Mouse (Mus musculus): ENCODE data around the gene Tcn2. TPM values are rescaled to one million over a fixed set of nuclear protein-coding genes. Genes with fewer than 3 reads are reported as not detected.
"Not testable (repeated sequence)": the region's sequence is repeated elsewhere in the genome, so short reads cannot be mapped to it uniquely, and the experiment has no call there.

The Tcn2 gene
- polyA plus RNA-seq, 1 experiment, result 28.0 TPM

- TF ChIP-seq POLR2A (IDR thresholded peaks at IDR 0.05; ENCODE audit: borderline replicate concordance, insufficient read depth, low read length), result no peak
- no peak for TF ChIP-seq CTCF (IDR thresholded peaks at IDR 0.05; ENCODE audit: borderline replicate concordance, insufficient read depth, low read depth, low read length)
- WGBS, result 12% methylated on average over 11 of the region's 11 CpGs
- Histone ChIP-seq H3K4me3 (replicated peaks; ENCODE audit: insufficient read depth, low read depth, low read length) (peak overlapping the region; percentile 68), H3K4me1 (ENCODE audit: control insufficient read depth, insufficient read depth, low read length) (no peaks in the 10 kb centered on the region; the same call in 1 of the 2 replicates), H3K27me3 (ENCODE audit: control insufficient read depth, insufficient read depth, low read length) (no peaks in the 10 kb centered on the region; the same call in 1 of the 2 replicates), H3K27ac (ENCODE audit: insufficient read depth, low read length) (no peak overlapping the region)
- DNase-seq, result no peak
Measured at GRCm38 (mm10) chr11:3964416-3965172, 32.6 kb upstream of the Tcn2 start.

GRCm38 (mm10) chr11:3963610-3964415 lies 31.9 kb upstream of the Tcn2 start, which contains the start of gene Pes1:
TSS of gene Pes1 (plus strand) at chr11:3963975.
- no peaks in the 10 kb centered on the region; the same call in 1 of the 2 replicates for H3K4me1 ChIP-seq (ENCODE audit: control insufficient read depth, insufficient read depth, low read length)
- DNase-seq, result peak; percentile 84 to 87
- H3K4me3 ChIP-seq (replicated peaks; ENCODE audit: insufficient read depth, low read depth, low read length), result peak within 1 kb of the TSS; percentile 68
- no peak for TF ChIP-seq CTCF (IDR thresholded peaks at IDR 0.05; ENCODE audit: borderline replicate concordance, insufficient read depth, low read depth, low read length)
- TF ChIP-seq POLR2A (IDR thresholded peaks at IDR 0.05; ENCODE audit: borderline replicate concordance, insufficient read depth, low read length), result peak; percentile 34; the same call in 1 of the 2 replicates
- peak within 1 kb of the TSS; percentile 14; the same call in 1 of the 2 replicates for H3K27ac ChIP-seq (ENCODE audit: insufficient read depth, low read length)
- no peaks in the 10 kb centered on the region for H3K27me3 ChIP-seq (ENCODE audit: control insufficient read depth, insufficient read depth, low read length)
- WGBS, result under 1% methylated on average over 31 of the region's 31 CpGs

DNA sequence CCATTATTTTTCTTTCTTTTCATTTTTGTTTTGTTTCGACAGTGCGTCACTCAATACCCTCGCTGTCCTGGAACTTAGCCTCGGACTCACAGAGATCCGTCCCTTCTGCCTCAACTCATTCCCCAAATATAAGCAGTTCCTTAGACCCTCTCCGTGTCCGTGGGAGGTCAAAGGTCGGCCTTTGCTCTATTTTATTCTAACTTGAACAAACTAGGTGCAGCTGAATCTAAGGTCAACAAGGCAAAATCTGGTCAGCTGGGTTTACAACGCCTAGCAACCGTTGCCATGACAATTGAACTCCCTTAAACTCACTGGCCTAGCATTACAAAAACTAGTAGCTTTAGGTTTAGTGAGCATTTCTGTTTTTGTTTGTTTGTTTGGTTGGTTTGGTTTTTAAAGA lies 31.2 kb upstream of the Tcn2 start:
- H3K27me3 ChIP-seq (ENCODE audit: control insufficient read depth, insufficient read depth, low read length), result no peaks in the 10 kb centered on the region
- no peaks in the 10 kb centered on the region; the same call in 1 of the 2 replicates for H3K4me1 ChIP-seq (ENCODE audit: control insufficient read depth, insufficient read depth, low read length)
- peak overlapping the region; percentile 68 for H3K4me3 ChIP-seq (replicated peaks; ENCODE audit: insufficient read depth, low read depth, low read length)
- TF ChIP-seq POLR2A (IDR thresholded peaks at IDR 0.05; ENCODE audit: borderline replicate concordance, insufficient read depth, low read length) (no peak), CTCF (IDR thresholded peaks at IDR 0.05; ENCODE audit: borderline replicate concordance, insufficient read depth, low read depth, low read length) (no peak)
- WGBS, result 82% methylated on average over 10 of the region's 10 CpGs
- peak; percentile 11 to 17 for DNase-seq
- H3K27ac ChIP-seq (ENCODE audit: insufficient read depth, low read length), result no peak overlapping the region; the same call in 1 of the 2 replicates

DNA sequence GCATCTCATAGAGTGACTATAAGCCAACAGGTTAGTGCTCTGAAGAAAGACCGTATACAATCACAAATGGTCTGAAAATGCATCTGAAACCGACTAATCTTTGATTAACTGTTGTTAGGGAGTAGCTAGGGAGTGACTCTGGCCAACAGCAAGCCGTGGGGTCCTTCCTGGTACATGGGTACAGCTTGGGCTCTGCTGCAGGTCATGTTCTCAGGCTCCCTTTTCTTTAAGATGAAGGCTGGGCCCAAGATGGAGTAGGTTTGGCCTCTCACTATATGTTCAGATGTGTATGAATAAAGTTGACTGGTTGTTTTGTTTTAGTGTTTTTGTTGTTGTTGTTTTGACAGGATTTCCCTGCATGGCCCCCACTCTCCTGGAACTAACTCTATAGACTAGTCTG lies 29.8 kb upstream of the Tcn2 start:
- DNase-seq, result no peak
- Histone ChIP-seq H3K27ac (ENCODE audit: insufficient read depth, low read length) (no peak overlapping the region), H3K27me3 (ENCODE audit: control insufficient read depth, insufficient read depth, low read length) (no peaks in the 10 kb centered on the region), H3K4me1 (ENCODE audit: control insufficient read depth, insufficient read depth, low read length) (no peaks in the 10 kb centered on the region; the same call in 1 of the 2 replicates), H3K4me3 (replicated peaks; ENCODE audit: insufficient read depth, low read depth, low read length) (no peak overlapping the region)
- 58% methylated on average over 3 of the region's 3 CpGs for WGBS
- TF ChIP-seq POLR2A (IDR thresholded peaks at IDR 0.05; ENCODE audit: borderline replicate concordance, insufficient read depth, low read length) (no peak), CTCF (IDR thresholded peaks at IDR 0.05; ENCODE audit: borderline replicate concordance, insufficient read depth, low read depth, low read length) (no peak)

- Histone ChIP-seq H3K27me3 (ENCODE audit: control insufficient read depth, insufficient read depth, low read length) (no peaks in the 10 kb centered on the region), H3K27ac (ENCODE audit: insufficient read depth, low read length) (no peak overlapping the region), H3K4me3 (replicated peaks; ENCODE audit: insufficient read depth, low read depth, low read length) (no peak overlapping the region), H3K4me1 (ENCODE audit: control insufficient read depth, insufficient read depth, low read length) (no peaks in the 10 kb centered on the region)
- WGBS, result 50% methylated on average over 2 of the region's 2 CpGs
- no peak for DNase-seq
- TF ChIP-seq CTCF (IDR thresholded peaks at IDR 0.05; ENCODE audit: borderline replicate concordance, insufficient read depth, low read depth, low read length), result no peak
- TF ChIP-seq POLR2A (IDR thresholded peaks at IDR 0.05; ENCODE audit: borderline replicate concordance, insufficient read depth, low read length), result no peak
Measured at GRCm38 (mm10) chr11:3960901-3961300, 28.9 kb upstream of the Tcn2 start.

DNA sequence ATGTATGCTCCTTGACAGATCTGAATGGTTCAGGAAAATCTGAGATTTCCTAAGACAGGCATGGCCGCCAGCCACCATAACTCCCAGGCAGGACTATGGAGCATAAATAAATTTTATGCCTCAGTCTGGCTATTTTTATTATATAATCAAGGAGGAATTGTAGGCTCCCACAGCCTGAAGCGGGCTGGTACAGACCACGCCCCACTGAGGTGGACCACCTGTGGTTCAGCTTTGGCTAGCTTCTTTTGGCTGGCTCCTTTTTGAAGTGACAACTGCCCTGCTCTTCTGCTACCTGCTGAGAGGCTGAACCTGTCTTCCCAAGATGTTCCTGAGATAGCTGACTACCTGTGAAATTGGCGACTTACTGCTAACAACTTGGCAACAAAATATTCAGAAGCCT lies 23.4 kb upstream of the Tcn2 start:
- H3K27ac ChIP-seq (ENCODE audit: insufficient read depth, low read length); DNase-seq: not testable (repeated sequence)
- 50% methylated on average over 4 of the region's 4 CpGs for WGBS

GRCm38 (mm10) chr11:3954876-3955275 lies 22.9 kb upstream of the Tcn2 start:
- DNase-seq; H3K4me1 ChIP-seq (ENCODE audit: control insufficient read depth, insufficient read depth, low read length); H3K4me3 ChIP-seq (replicated peaks; ENCODE audit: insufficient read depth, low read depth, low read length); H3K27ac ChIP-seq (ENCODE audit: insufficient read depth, low read length); H3K27me3 ChIP-seq (ENCODE audit: control insufficient read depth, insufficient read depth, low read length): not testable (repeated sequence)
- WGBS, result 77% methylated on average over 5 of the region's 5 CpGs

More for the DNA sequence above, 23.4 kb upstream of the Tcn2 start:
- not testable (repeated sequence) for H3K27me3 ChIP-seq (ENCODE audit: control insufficient read depth, insufficient read depth, low read length); H3K4me1 ChIP-seq (ENCODE audit: control insufficient read depth, insufficient read depth, low read length); H3K4me3 ChIP-seq (replicated peaks; ENCODE audit: insufficient read depth, low read depth, low read length)

GRCm38 (mm10) chr11:3946386-3946785 lies 14.4 kb upstream of the Tcn2 start:
- 19% methylated on average over 1 of the region's 1 CpGs for WGBS
- Histone ChIP-seq H3K4me1 (ENCODE audit: control insufficient read depth, insufficient read depth, low read length) (no peaks in the 10 kb centered on the region; the same call in 1 of the 2 replicates), H3K27me3 (ENCODE audit: control insufficient read depth, insufficient read depth, low read length) (no peaks in the 10 kb centered on the region), H3K4me3 (replicated peaks; ENCODE audit: insufficient read depth, low read depth, low read length) (no peak overlapping the region), H3K27ac (ENCODE audit: insufficient read depth, low read length) (no peak overlapping the region)
- no peak for DNase-seq
- TF ChIP-seq POLR2A (IDR thresholded peaks at IDR 0.05; ENCODE audit: borderline replicate concordance, insufficient read depth, low read length) (no peak), CTCF (IDR thresholded peaks at IDR 0.05; ENCODE audit: borderline replicate concordance, insufficient read depth, low read depth, low read length) (no peak)

All from cerebellum, adult 2 months (tissue).